Mouse (Mus musculus) midbrain, embryonic 16.5 days (tissue): ENCODE results near the gene Atn1. TPM values are rescaled to one million over a fixed set of nuclear protein-coding genes. Genes with fewer than 3 reads are reported as not detected.

Experiments
- ATAC-seq: fragments of 200-750 bp; cut with Nextera tagmentation; 2 replicates; pipeline ENCODE4 v1.8.0; 2017; ENCODE audit warnings: moderate TSS enrichment
- H3K27ac ChIP-seq: fragments of 300-500 bp; sonication (generic); 2 replicates; pipeline ENCODE4 v1.5.1; 2014; ENCODE audit warnings: mild to moderate bottlenecking, low read length, mixed read lengths
- H3K27me3 ChIP-seq: fragments of 300-500 bp; sonication (generic); 2 replicates; pipeline ENCODE4 v1.6.1; 2014; ENCODE audit warnings: low read depth, low read length, mixed read lengths; ENCODE audit not compliant: control insufficient read depth, insufficient read depth
- H3K36me3 ChIP-seq: fragments of 300-500 bp; sonication (generic); 2 replicates; pipeline ENCODE4 v1.6.1; 2014; ENCODE audit warnings: mild to moderate bottlenecking, low read length, moderate library complexity, mixed read lengths; ENCODE audit not compliant: control insufficient read depth, insufficient read depth
- H3K4me1 ChIP-seq: fragments of 300-500 bp; sonication (generic); 2 replicates; pipeline ENCODE4 v1.6.1; 2014; ENCODE audit warnings: mild to moderate bottlenecking, low read length, mixed read lengths; ENCODE audit not compliant: control insufficient read depth, insufficient read depth
- H3K4me2 ChIP-seq: fragments of 300-500 bp; sonication (generic); 2 replicates; pipeline ENCODE4 v1.6.1; 2014; ENCODE audit warnings: mild to moderate bottlenecking, low read length, mixed read lengths
- H3K4me3 ChIP-seq: fragments of 300-500 bp; sonication (generic); 2 replicates; pipeline ENCODE4 v1.5.1; 2014; ENCODE audit warnings: low read depth, mild to moderate bottlenecking, low read length, moderate library complexity, mixed read lengths
- H3K9ac ChIP-seq: fragments of 300-500 bp; sonication (generic); 2 replicates; pipeline ENCODE4 v1.6.1; 2014; ENCODE audit warnings: low read depth, low read length, mixed read lengths
- H3K9me3 ChIP-seq: fragments of 300-500 bp; sonication (generic); replicated peaks from 2 replicates; pipeline ENCODE4 v1.6.1; 2014; ENCODE audit warnings: mild to moderate bottlenecking, low read length, mixed read lengths; ENCODE audit not compliant: control insufficient read depth, poor library complexity, severe bottlenecking
- WGBS: fragments of 180-500 bp; shearing (Covaris S2); extraction: QIAGEN DNeasy Blood & Tissue Kit; methylation state at CpG from one replicate; pipeline ENCODE4 v1.1.7; 2014; 5-methylcytosine and 5-hydroxymethylcytosine counted together
- polyA plus RNA-seq: library from polyadenylated mRNA; unstranded; fragments of >200 nt; fragmentation: Nextera tagmentation; extraction: Ambion mirVana; gene quantifications from 2 replicates; pipeline ENCODE4 v1.2.1, GENCODE M21; 2015

The Atn1 gene
- polyA plus RNA-seq, 1 experiment from 2014 or later: 28.9 TPM

GRCm38 (mm10) chr6:124791911-124792310, 35.6 kb upstream of the Atn1 start:
- Histone ChIP-seq H3K4me1 (no peaks in the 10 kb centered on the region), H3K4me3 (no peak overlapping the region), H3K9me3 (no peaks in the 10 kb centered on the region), H3K27ac (no peak overlapping the region), H3K27me3 (no peaks in the 10 kb centered on the region), H3K9ac (no peak overlapping the region), H3K36me3 (no peaks in the 10 kb centered on the region), H3K4me2 (no peak overlapping the region)
- ATAC-seq: no peak
- 88% methylated on average over 3 of the region's 3 CpGs for WGBS

- Histone ChIP-seq H3K9ac (no peak overlapping the region), H3K4me1 (no peaks in the 10 kb centered on the region), H3K27me3 (no peaks in the 10 kb centered on the region), H3K36me3 (no peaks in the 10 kb centered on the region), H3K27ac (no peak overlapping the region), H3K4me2 (no peak overlapping the region), H3K4me3 (no peak overlapping the region), H3K9me3 (no peaks in the 10 kb centered on the region)
- no peak for ATAC-seq
- 83% methylated on average over 4 of the region's 4 CpGs for WGBS
Measured at GRCm38 (mm10) chr6:124790121-124790520, 33.8 kb upstream of the Atn1 start.

GRCm38 (mm10) chr6:124789519-124789918, 33.2 kb upstream of the Atn1 start:
- ATAC-seq: no peak

GRCm38 (mm10) chr6:124787722-124788121, 31.4 kb upstream of the Atn1 start:
- Histone ChIP-seq H3K4me3 (no peak overlapping the region), H3K4me1 (no peaks in the 10 kb centered on the region), H3K36me3 (no peaks in the 10 kb centered on the region), H3K27me3 (no peaks in the 10 kb centered on the region), H3K27ac (no peak overlapping the region), H3K9me3 (no peaks in the 10 kb centered on the region), H3K9ac (no peak overlapping the region), H3K4me2 (no peak overlapping the region)
- WGBS: 83% methylated on average over 10 of the region's 10 CpGs
- no peak for ATAC-seq

More at GRCm38 (mm10) chr6:124789519-124789918, 33.2 kb upstream of the Atn1 start:
- no peak overlapping the region for H3K4me2 ChIP-seq
- no peaks in the 10 kb centered on the region for H3K9me3 ChIP-seq
- no peaks in the 10 kb centered on the region for H3K4me1 ChIP-seq
- H3K36me3 ChIP-seq: no peaks in the 10 kb centered on the region
- 73% methylated on average over 4 of the region's 4 CpGs for WGBS
- H3K9ac ChIP-seq: no peak overlapping the region
- peak overlapping the region; percentile 26; the same call in 1 of the 2 replicates for H3K27ac ChIP-seq
- no peaks in the 10 kb centered on the region for H3K27me3 ChIP-seq
- H3K4me3 ChIP-seq: no peak overlapping the region

GRCm38 (mm10) chr6:124786756-124787420, 30.6 kb upstream of the Atn1 start:
- Histone ChIP-seq H3K27ac (no peak overlapping the region), H3K36me3 (no peaks in the 10 kb centered on the region), H3K27me3 (no peaks in the 10 kb centered on the region), H3K4me2 (no peak overlapping the region), H3K9ac (no peak overlapping the region), H3K9me3 (no peaks in the 10 kb centered on the region), H3K4me1 (no peaks in the 10 kb centered on the region), H3K4me3 (no peak overlapping the region)
- ATAC-seq: no peak
- 52% methylated on average over 8 of the region's 8 CpGs for WGBS

- no peak overlapping the region for H3K27ac ChIP-seq
- no peak overlapping the region for H3K4me2 ChIP-seq
- no peaks in the 10 kb centered on the region for H3K27me3 ChIP-seq
- no peaks in the 10 kb centered on the region for H3K9me3 ChIP-seq
- H3K4me3 ChIP-seq: no peak overlapping the region
- ATAC-seq: no peak
- no peak overlapping the region for H3K9ac ChIP-seq
- no peaks in the 10 kb centered on the region for H3K36me3 ChIP-seq
- WGBS: 25% methylated on average over 6 of the region's 6 CpGs
- H3K4me1 ChIP-seq: peaks cover 9% of the 10 kb centered on the region
Measured at GRCm38 (mm10) chr6:124782436-124782835, 26.1 kb upstream of the Atn1 start.

GRCm38 (mm10) chr6:124780917-124781316, 24.6 kb upstream of the Atn1 start:
- no peaks in the 10 kb centered on the region for H3K9me3 ChIP-seq
- H3K4me3 ChIP-seq: no peak overlapping the region
- WGBS: 86% methylated on average over 7 of the region's 7 CpGs
- no peak overlapping the region for H3K9ac ChIP-seq
- no peaks in the 10 kb centered on the region for H3K36me3 ChIP-seq
- no peak for ATAC-seq
- H3K27ac ChIP-seq: no peak overlapping the region
- H3K27me3 ChIP-seq: no peaks in the 10 kb centered on the region
- H3K4me1 ChIP-seq: peaks cover 9% of the 10 kb centered on the region
- no peak overlapping the region for H3K4me2 ChIP-seq

- H3K36me3 ChIP-seq: no peaks in the 10 kb centered on the region
- no peaks in the 10 kb centered on the region for H3K27me3 ChIP-seq
- ATAC-seq: peak; percentile 33; the same call in 1 of the 2 replicates
- H3K27ac ChIP-seq: no peak overlapping the region
- H3K9ac ChIP-seq: no peak overlapping the region
- WGBS: 3% methylated on average over 10 of the region's 10 CpGs
- H3K4me3 ChIP-seq: peak overlapping the region; percentile 34
- H3K9me3 ChIP-seq: no peaks in the 10 kb centered on the region
- peak overlapping the region; percentile 64 for H3K4me2 ChIP-seq
- peaks cover 9% of the 10 kb centered on the region for H3K4me1 ChIP-seq
Measured at GRCm38 (mm10) chr6:124779984-124780416, 23.7 kb upstream of the Atn1 start.

GRCm38 (mm10) chr6:124779222-124779983, 23.1 kb upstream of the Atn1 start, which contains the start of gene Lrrc23:
Gene Lrrc23, minus strand, starts transcription at chr6:124779727.
- 2% methylated on average over 23 of the region's 23 CpGs for WGBS
- Histone ChIP-seq H3K9ac (0 out of 2 replicates have a peak within 1 kb of the TSS, but pooled peaks have one; percentile 5), H3K4me2 (peak within 1 kb of the TSS; percentile 64), H3K4me3 (peak within 1 kb of the TSS; percentile 34), H3K27ac (no peak within 1 kb of the TSS), H3K27me3 (no peaks in the 10 kb centered on the region), H3K9me3 (no peaks in the 10 kb centered on the region), H3K36me3 (no peaks in the 10 kb centered on the region), H3K4me1 (peaks cover 9% of the 10 kb centered on the region)
- ATAC-seq: peak; percentile 69
